Mouse (Mus musculus): ENCODE measurements around the gene Rapgef2.

DNA sequence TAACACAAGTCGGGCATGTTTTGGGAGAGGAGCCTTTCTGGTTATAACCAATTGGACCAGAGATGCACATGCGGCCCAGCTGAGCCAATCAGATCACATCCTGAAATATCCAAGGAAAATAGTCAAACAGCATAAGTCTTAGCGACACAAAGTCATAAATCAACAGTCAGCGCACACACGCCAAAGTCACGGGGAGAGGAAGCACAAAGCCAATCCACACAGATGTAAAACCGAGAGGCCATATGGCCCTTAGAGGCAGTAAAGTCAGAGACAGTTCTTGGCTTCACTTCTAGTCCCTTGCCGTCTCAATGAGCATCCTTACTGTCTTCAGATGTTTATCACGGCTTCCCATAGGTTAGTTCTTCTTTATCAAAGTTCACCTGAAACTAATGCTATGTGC, 91.0 kb downstream of the Rapgef2 start:
- no peak for TF ChIP-seq POLR2A (IDR thresholded peaks at IDR 0.05; ENCODE audit: insufficient read depth, low read length)
- no peak for TF ChIP-seq CTCF (IDR thresholded peaks at IDR 0.05; ENCODE audit: low read depth, low read length)
- TF ChIP-seq EP300 (IDR thresholded peaks at IDR 0.05; ENCODE audit: insufficient read depth, low read depth, low read length) = no peak

Data from ES-Bruce4 (cell line).